Mouse (Mus musculus) subcutaneous adipose tissue, adult 2 months (tissue): ENCODE measurements around the gene Dmbt1. TPM values are rescaled to one million over a fixed set of nuclear protein-coding genes. Genes with fewer than 3 reads are reported as not detected.

Source experiments
- polyA plus RNA-seq: library from polyadenylated mRNA; depleted of rRNA; stranded (reverse); fragments of >200 nt; gene quantifications from 2 replicates; pipeline ENCODE4 v1.2.3, GENCODE M21; 2012; ENCODE audit warnings: low replicate concordance; rRNA removed

Dmbt1 gene
- polyA plus RNA-seq = 0.04 and 0.13 TPM in 2 replicates

DNA sequence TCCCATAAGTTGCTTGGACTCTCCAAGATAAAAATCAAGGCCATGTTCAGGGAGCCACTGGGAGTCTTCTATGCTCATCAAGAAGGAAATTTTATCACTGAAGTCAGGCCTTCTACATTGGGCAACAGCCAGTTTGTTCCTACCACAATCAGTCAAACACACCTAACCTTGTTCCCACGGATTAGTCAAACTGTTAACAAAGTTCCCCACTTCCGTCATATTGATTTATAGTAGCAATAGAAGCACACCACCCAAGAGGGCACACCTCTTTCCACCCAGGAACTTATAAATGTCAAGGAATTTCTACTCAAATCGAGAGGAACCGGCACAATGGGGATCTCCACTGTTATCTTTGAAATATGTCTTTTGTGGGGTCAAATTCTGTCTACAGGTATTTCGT lies at the start of gene Dmbt1:
Gene Dmbt1, plus strand, starts transcription at position 299 of the 400 bp plus-strand sequence.

DNA sequence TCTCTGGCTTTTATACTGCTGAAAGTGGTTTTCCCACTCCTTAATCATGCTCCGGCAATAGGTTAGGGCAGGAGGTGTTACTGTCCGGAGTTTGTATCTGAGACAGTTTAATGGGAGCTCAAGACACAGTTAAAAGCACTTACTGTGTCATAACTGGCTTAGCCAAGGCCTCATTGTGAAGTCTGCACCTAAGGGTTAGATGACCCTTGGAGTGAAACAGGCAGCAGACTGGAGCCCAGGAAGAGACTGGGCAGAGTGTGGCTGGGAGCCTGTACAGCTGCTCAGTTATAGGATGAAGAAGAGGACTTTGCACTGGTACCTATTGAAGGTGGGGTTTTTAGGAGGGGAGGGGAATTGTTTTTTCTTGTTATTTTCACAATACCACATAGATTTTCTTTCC lies 114.4 kb downstream of the Dmbt1 start, which contains the start of gene 4933402N03Rik:
Gene 4933402N03Rik, minus strand, starts transcription at position 101 of the 400 bp plus-strand sequence.

Other genes with a start within 250 kb of the Dmbt1 start
- 39.8 and 42.1 TPM in 2 replicates for gene Plekha1, start 166.3 kb upstream of the Dmbt1 start, polyA plus RNA-seq
- 204 and 239 TPM in 2 replicates for gene Htra1, start 95.9 kb upstream of the Dmbt1 start, polyA plus RNA-seq
- gene 4933402N03Rik, start 114.3 kb downstream of the Dmbt1 start, polyA plus RNA-seq = not detected in 2 replicates
- not detected in 2 replicates for gene 5430419D17Rik, start 142.3 kb downstream of the Dmbt1 start, polyA plus RNA-seq